In the genomic region with DNA sequence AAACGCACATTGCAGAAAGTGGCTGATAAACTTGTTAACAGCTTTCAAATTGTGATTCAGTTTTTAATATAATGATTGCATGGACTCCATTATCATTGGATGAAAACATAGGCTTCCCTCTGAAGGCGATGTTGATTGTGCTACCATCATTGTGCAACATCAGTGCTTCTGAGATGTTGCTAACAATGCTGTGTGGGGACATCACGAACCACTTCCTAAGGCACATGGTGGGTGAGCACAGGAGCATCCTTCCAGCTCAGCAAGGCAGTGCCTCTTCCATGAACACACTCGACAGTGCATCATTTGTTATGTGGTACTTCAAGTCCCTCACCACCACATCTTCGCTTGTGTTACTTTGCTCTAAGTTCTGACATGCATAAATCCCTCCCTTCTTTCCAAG, we compare ENCODE assay signal across 24 mouse cellular contexts.
"Had no signal": no experiment of that assay in that cellular context is flagged by ENCODE, and none has a peak within 500 bp of the region (broad histone marks: within the 10 kb centered on the region; RNA-seq: fewer than 3 reads in every experiment).

No protein-coding gene starts in this region.

- H3K4me2 ChIP-seq: heart, embryonic 12.5 days; hindbrain, embryonic 12.5 days; hindbrain, embryonic 14.5 days; intestine, embryonic 15.5 days; limb, embryonic 13.5 days; limb, embryonic 15.5 days had no signal

- H3K36me3 ChIP-seq: heart, embryonic 10.5 days; heart, embryonic 12.5 days; hindbrain, embryonic 10.5 days; hindbrain, embryonic 12.5 days; intestine, embryonic 15.5 days; limb, embryonic 13.5 days; limb, embryonic 15.5 days had no signal

- H3K27me3 ChIP-seq: heart, embryonic 12.5 days; hindbrain, embryonic 12.5 days; intestine, embryonic 15.5 days; limb, embryonic 13.5 days; limb, embryonic 15.5 days had no signal

- H3K4me3 ChIP-seq: heart, embryonic 10.5 days; heart, embryonic 12.5 days; hindbrain, embryonic 10.5 days; hindbrain, embryonic 12.5 days; intestine, embryonic 15.5 days; layer of hippocampus, adult 2 months; limb, embryonic 13.5 days; limb, embryonic 15.5 days had no signal

- H3K9ac ChIP-seq: heart, embryonic 12.5 days; hindbrain, embryonic 12.5 days; hindbrain, embryonic 14.5 days; intestine, embryonic 15.5 days; limb, embryonic 13.5 days; limb, embryonic 15.5 days had no signal

- H3K9me3 ChIP-seq: heart, embryonic 10.5 days; heart, embryonic 12.5 days; hindbrain, embryonic 10.5 days; hindbrain, embryonic 12.5 days; intestine, embryonic 15.5 days; limb, embryonic 13.5 days; limb, embryonic 15.5 days had no signal

- ATAC-seq: hindbrain, embryonic 16.5 days; inflammation-experienced regulatory T-cells, adult 6 months; intestine, embryonic 15.5 days; intestine, postnatal 0 days had no signal

- H3K27ac ChIP-seq: heart, embryonic 10.5 days; hindbrain, embryonic 10.5 days; hindbrain, embryonic 12.5 days; hindbrain, embryonic 14.5 days; intestine, embryonic 15.5 days; layer of hippocampus, adult 2 months; limb, embryonic 13.5 days; limb, embryonic 15.5 days had no signal

- DNase-seq: gastrocnemius, postnatal 14 days; gastrocnemius, postnatal 36 days; heart, adult 18-20 months; heart, postnatal 10 days; heart, postnatal 4 days; kidney, adult 18-20 months; kidney, adult 8-10 months; kidney, postnatal 10 days; kidney, postnatal 25 days; kidney, postnatal 4 days; layer of hippocampus, postnatal 36 days; left cerebral cortex, postnatal 4 days had no signal

- H3K4me1 ChIP-seq: heart, embryonic 10.5 days; heart, embryonic 12.5 days; hindbrain, embryonic 10.5 days; hindbrain, embryonic 12.5 days; intestine, embryonic 15.5 days; limb, embryonic 15.5 days had no signal
